Comparison of ENCODE assay signal across 24 mouse cellular contexts in genomic region chr1:69397676-69398075, GRCm38 (mm10).
"Had no signal": no experiment of that assay in that cellular context is flagged by ENCODE, and none has a peak within 500 bp of the region (broad histone marks: within the 10 kb centered on the region; RNA-seq: fewer than 3 reads in every experiment).

No protein-coding gene starts in this region.

- H3K36me3 ChIP-seq: heart, embryonic 12.5 days; hindbrain, embryonic 10.5 days; hindbrain, embryonic 12.5 days; limb, embryonic 13.5 days; limb, embryonic 15.5 days; liver, embryonic 12.5 days had no signal

- DNase-seq: gastrocnemius, adult 2 months; gastrocnemius, postnatal 10 days; gastrocnemius, postnatal 25 days; heart, adult 2 months; heart, postnatal 10 days; heart, postnatal 4 days; kidney, adult 18-20 months; kidney, adult 8-10 months; kidney, postnatal 10 days; kidney, postnatal 25 days; kidney, postnatal 4 days; left cerebral cortex, postnatal 4 days had no signal

- H3K4me3 ChIP-seq: gastrocnemius, adult 2 months; heart, adult 2 months; heart, embryonic 12.5 days; hindbrain, embryonic 10.5 days; hindbrain, embryonic 12.5 days; layer of hippocampus, adult 2 months; left cerebral cortex, adult 2 months; limb, embryonic 13.5 days; limb, embryonic 15.5 days; liver, embryonic 12.5 days had no signal

- ATAC-seq: hindbrain, embryonic 16.5 days; intestine, embryonic 16.5 days; liver, embryonic 12.5 days had no signal

- H3K9me3 ChIP-seq: heart, embryonic 12.5 days; limb, embryonic 15.5 days had no signal

- H3K4me1 ChIP-seq: heart, embryonic 12.5 days; hindbrain, embryonic 10.5 days; hindbrain, embryonic 12.5 days; limb, embryonic 13.5 days; limb, embryonic 15.5 days; liver, embryonic 12.5 days had no signal

- H3K27ac ChIP-seq: gastrocnemius, adult 2 months; heart, adult 2 months; hindbrain, embryonic 10.5 days; hindbrain, embryonic 12.5 days; hindbrain, embryonic 14.5 days; layer of hippocampus, adult 2 months; left cerebral cortex, adult 2 months; limb, embryonic 13.5 days; limb, embryonic 15.5 days; liver, embryonic 12.5 days; liver, embryonic 14.5 days had no signal

- H3K27me3 ChIP-seq: heart, embryonic 12.5 days; hindbrain, embryonic 12.5 days; limb, embryonic 13.5 days; limb, embryonic 15.5 days; liver, embryonic 12.5 days had no signal
